Mouse (Mus musculus) liver, embryonic 13.5 days (tissue): ENCODE data around the gene Nup188. TPM values are rescaled to one million over a fixed set of nuclear protein-coding genes. Genes with fewer than 3 reads are reported as not detected.

Experiments used
- ATAC-seq: fragments of 200-750 bp; cut with Nextera tagmentation; 2 replicates; pipeline ENCODE4 v1.8.0; 2017; ENCODE audit warnings: low read depth, mild to moderate bottlenecking, moderate number of reproducible peaks, moderate library complexity
- DNase-seq: peaks from one replicate; pipeline ENCODE4 v3.0.0; 2022
- H3K27ac ChIP-seq: fragments of 300-500 bp; sonication (generic); 2 replicates; pipeline ENCODE4 v1.5.1; 2015; ENCODE audit warnings: moderate library complexity, mild to moderate bottlenecking, inconsistent platforms
- H3K27me3 ChIP-seq: fragments of 300-500 bp; sonication (generic); 2 replicates; pipeline ENCODE4 v1.6.1; 2015; ENCODE audit warnings: mild to moderate bottlenecking, inconsistent platforms
- H3K36me3 ChIP-seq: fragments of 300-500 bp; sonication (generic); 2 replicates; pipeline ENCODE4 v1.6.1; 2015; ENCODE audit warnings: mild to moderate bottlenecking, inconsistent platforms
- H3K4me1 ChIP-seq: fragments of 300-500 bp; sonication (generic); replicated peaks from 2 replicates; pipeline ENCODE4 v1.6.1; 2015; ENCODE audit warnings: inconsistent platforms
- H3K4me2 ChIP-seq: fragments of 300-500 bp; sonication (generic); 2 replicates; pipeline ENCODE4 v1.6.1; 2015; ENCODE audit warnings: inconsistent platforms, mild to moderate bottlenecking, moderate library complexity
- H3K4me3 ChIP-seq: fragments of 300-500 bp; sonication (generic); replicated peaks from 2 replicates; pipeline ENCODE4 v1.5.1; 2015; ENCODE audit warnings: mild to moderate bottlenecking, inconsistent platforms
- H3K9ac ChIP-seq: fragments of 300-500 bp; sonication (generic); 2 replicates; pipeline ENCODE4 v1.6.1; 2015; ENCODE audit warnings: mild to moderate bottlenecking, inconsistent platforms
- H3K9me3 ChIP-seq: fragments of 300-500 bp; sonication (generic); replicated peaks from 2 replicates; pipeline ENCODE4 v1.6.1; 2016; ENCODE audit warnings: inconsistent platforms
- WGBS: fragments of 180-500 bp; shearing (Covaris S2); methylation state at CpG from one replicate; pipeline ENCODE4 v1.1.7; 2015; ENCODE audit not compliant: insufficient replicate concordance; 5-methylcytosine and 5-hydroxymethylcytosine counted together
- polyA plus RNA-seq: library from polyadenylated mRNA; unstranded; fragments of >200 nt; fragmentation: Nextera tagmentation; extraction: Ambion mirVana; gene quantifications from 2 replicates; pipeline ENCODE4 v1.2.1, GENCODE M21; 2015

The Nup188 gene
- polyA plus RNA-seq, result 15.5 and 20.0 TPM in 2 replicates

- peak; percentile 86 for ATAC-seq
- under 1% methylated on average over 63 of the region's 68 CpGs for WGBS
- peaks cover 11% of the 10 kb centered on the region; the same call in 1 of the 2 replicates for H3K36me3 ChIP-seq
- H3K4me2 ChIP-seq, result peak within 1 kb of the TSS; percentile 96
- peaks cover 43% of the 10 kb centered on the region for H3K4me1 ChIP-seq
- H3K27ac ChIP-seq, result peak within 1 kb of the TSS; percentile 84
- no peaks in the 10 kb centered on the region for H3K27me3 ChIP-seq
- H3K9me3 ChIP-seq, result no peaks in the 10 kb centered on the region
- H3K9ac ChIP-seq, result peak within 1 kb of the TSS; percentile 89
- DNase-seq, result peak; percentile 96
- H3K4me3 ChIP-seq, result peak within 1 kb of the TSS; percentile 90
Measured at GRCm38 (mm10) chr2:30286192-30287026, at the start of gene Nup188, which contains the start of gene Dolk. Gene Nup188, plus strand, starts transcription at chr2:30286397. Gene Dolk, minus strand, starts transcription at chr2:30286334.

GRCm38 (mm10) chr2:30236426-30237198 is 49.6 kb upstream of the Nup188 start:
- H3K4me1 ChIP-seq, result peaks cover 46% of the 10 kb centered on the region
- peak overlapping the region; percentile 96 for H3K9ac ChIP-seq
- peak overlapping the region; percentile 82 for H3K4me2 ChIP-seq
- H3K9me3 ChIP-seq, result peaks cover 12% of the 10 kb centered on the region; the same call in 1 of the 2 replicates
- peak overlapping the region; percentile 86 for H3K4me3 ChIP-seq
- H3K36me3 ChIP-seq, result peaks cover 18% of the 10 kb centered on the region
- ATAC-seq (no peak), DNase-seq (no peak)
- WGBS, result 6% methylated on average over 18 of the region's 18 CpGs
- peak overlapping the region; percentile 88 for H3K27ac ChIP-seq
- H3K27me3 ChIP-seq, result no peaks in the 10 kb centered on the region

GRCm38 (mm10) chr2:30237199-30237880 is 48.9 kb upstream of the Nup188 start, which contains the start of gene Lrrc8a:
Gene Lrrc8a, plus strand, starts transcription at chr2:30237715.
- H3K4me2 ChIP-seq, result peak within 1 kb of the TSS; percentile 82

GRCm38 (mm10) chr2:30237881-30238280 is 48.3 kb upstream of the Nup188 start:
- H3K4me3 ChIP-seq, result peak overlapping the region; percentile 86
- ATAC-seq (peak; percentile 84), DNase-seq (no peak)
- peak overlapping the region; percentile 96 for H3K9ac ChIP-seq
- H3K4me1 ChIP-seq, result peaks cover 58% of the 10 kb centered on the region
- peak overlapping the region; percentile 82 for H3K4me2 ChIP-seq
- peaks cover 30% of the 10 kb centered on the region for H3K36me3 ChIP-seq
- 0 out of 2 replicates have a peak, but pooled peaks cover 1% of the 10 kb centered on the region for H3K9me3 ChIP-seq
- peak overlapping the region; percentile 88 for H3K27ac ChIP-seq
- WGBS, result under 1% methylated on average over 42 of the region's 42 CpGs
- no peaks in the 10 kb centered on the region for H3K27me3 ChIP-seq

More at GRCm38 (mm10) chr2:30237199-30237880, 48.9 kb upstream of the Nup188 start, which contains the start of gene Lrrc8a:
- Histone ChIP-seq H3K36me3 (peaks cover 25% of the 10 kb centered on the region), H3K9me3 (peaks cover 7% of the 10 kb centered on the region; the same call in 1 of the 2 replicates), H3K27ac (peak within 1 kb of the TSS; percentile 88), H3K27me3 (no peaks in the 10 kb centered on the region), H3K9ac (peak within 1 kb of the TSS; percentile 96), H3K4me3 (peak within 1 kb of the TSS; percentile 86), H3K4me1 (peaks cover 53% of the 10 kb centered on the region)
- DNase-seq (peak; percentile 98), ATAC-seq (peak; percentile 94)
- WGBS, result under 1% methylated on average over 65 of the region's 67 CpGs

- H3K36me3 ChIP-seq, result peaks cover 41% of the 10 kb centered on the region
- H3K9me3 ChIP-seq, result no peaks in the 10 kb centered on the region
- no peak for ATAC-seq
- peak overlapping the region; percentile 86 for H3K4me3 ChIP-seq
- H3K9ac ChIP-seq, result peak overlapping the region; percentile 96
- peak overlapping the region; percentile 82 for H3K4me2 ChIP-seq
- H3K4me1 ChIP-seq, result peaks cover 67% of the 10 kb centered on the region
- DNase-seq, result no peak
- WGBS, result 67% methylated on average over 3 of the region's 3 CpGs
- no peaks in the 10 kb centered on the region for H3K27me3 ChIP-seq
- peak overlapping the region; percentile 88 for H3K27ac ChIP-seq
Measured at GRCm38 (mm10) chr2:30238906-30239465, 47.2 kb upstream of the Nup188 start.

- peak; percentile 35 for DNase-seq
- Histone ChIP-seq H3K27ac (peak overlapping the region; percentile 88), H3K9me3 (no peaks in the 10 kb centered on the region), H3K9ac (peak overlapping the region; percentile 96), H3K27me3 (no peaks in the 10 kb centered on the region), H3K4me3 (peak overlapping the region; percentile 86), H3K4me1 (peaks cover 74% of the 10 kb centered on the region), H3K36me3 (peaks cover 48% of the 10 kb centered on the region), H3K4me2 (peak overlapping the region; percentile 82)
- peak; percentile 22 for ATAC-seq
- WGBS, result 31% methylated on average over 4 of the region's 4 CpGs
Measured at GRCm38 (mm10) chr2:30239777-30240176, 46.4 kb upstream of the Nup188 start.

- Histone ChIP-seq H3K27me3 (no peaks in the 10 kb centered on the region), H3K4me1 (peaks cover 79% of the 10 kb centered on the region), H3K9ac (peak within 1 kb of the TSS; percentile 96), H3K4me3 (peak within 1 kb of the TSS; percentile 86), H3K27ac (peak within 1 kb of the TSS; percentile 88), H3K4me2 (peak within 1 kb of the TSS; percentile 82), H3K9me3 (no peaks in the 10 kb centered on the region), H3K36me3 (peaks cover 49% of the 10 kb centered on the region)
- 66% methylated on average over 2 of the region's 2 CpGs for WGBS
- no peak for ATAC-seq
- no peak for DNase-seq
Measured at GRCm38 (mm10) chr2:30240267-30240666, 45.9 kb upstream of the Nup188 start, which contains the start of gene Gm28035. Gene Gm28035, plus strand, starts transcription at chr2:30240567.

GRCm38 (mm10) chr2:30242509-30242908 is 43.7 kb upstream of the Nup188 start:
- Histone ChIP-seq H3K4me1 (peaks cover 81% of the 10 kb centered on the region), H3K27ac (peak overlapping the region; percentile 39), H3K4me3 (no peak overlapping the region), H3K36me3 (peaks cover 56% of the 10 kb centered on the region), H3K9me3 (no peaks in the 10 kb centered on the region), H3K9ac (peak overlapping the region; percentile 15; the same call in 1 of the 2 replicates), H3K4me2 (no peak overlapping the region), H3K27me3 (no peaks in the 10 kb centered on the region)
- DNase-seq, result no peak
- no peak for ATAC-seq
- 56% methylated on average over 4 of the region's 4 CpGs for WGBS

GRCm38 (mm10) chr2:30243391-30243790 is 42.8 kb upstream of the Nup188 start:
- no peaks in the 10 kb centered on the region for H3K9me3 ChIP-seq
- ATAC-seq (no peak), DNase-seq (no peak)
- H3K4me1 ChIP-seq, result peaks cover 78% of the 10 kb centered on the region
- H3K36me3 ChIP-seq, result peaks cover 63% of the 10 kb centered on the region
- no peak overlapping the region for H3K9ac ChIP-seq
- H3K4me2 ChIP-seq, result no peak overlapping the region
- no peak overlapping the region for H3K4me3 ChIP-seq
- H3K27me3 ChIP-seq, result no peaks in the 10 kb centered on the region
- H3K27ac ChIP-seq, result no peak overlapping the region
- 91% methylated on average over 4 of the region's 4 CpGs for WGBS

- Histone ChIP-seq H3K27me3 (no peaks in the 10 kb centered on the region), H3K4me1 (peaks cover 65% of the 10 kb centered on the region), H3K36me3 (peaks cover 75% of the 10 kb centered on the region), H3K4me3 (no peak overlapping the region), H3K9me3 (no peaks in the 10 kb centered on the region), H3K27ac (peak overlapping the region; percentile 36; the same call in 1 of the 2 replicates), H3K4me2 (no peak overlapping the region), H3K9ac (no peak overlapping the region)
- DNase-seq, result no peak
- 0 out of 2 replicates have a peak, but pooled peaks have one; percentile 21 for ATAC-seq
- 74% methylated on average over 7 of the region's 7 CpGs for WGBS
Measured at GRCm38 (mm10) chr2:30244595-30245178, 41.5 kb upstream of the Nup188 start.
